Mouse (Mus musculus): ENCODE data around the gene Anp32e. TPM values are rescaled to one million over a fixed set of nuclear protein-coding genes. Genes with fewer than 3 reads are reported as not detected.

Anp32e gene
- total RNA-seq (2023): 62.2 and 84.1 TPM in 2 replicates

DNA sequence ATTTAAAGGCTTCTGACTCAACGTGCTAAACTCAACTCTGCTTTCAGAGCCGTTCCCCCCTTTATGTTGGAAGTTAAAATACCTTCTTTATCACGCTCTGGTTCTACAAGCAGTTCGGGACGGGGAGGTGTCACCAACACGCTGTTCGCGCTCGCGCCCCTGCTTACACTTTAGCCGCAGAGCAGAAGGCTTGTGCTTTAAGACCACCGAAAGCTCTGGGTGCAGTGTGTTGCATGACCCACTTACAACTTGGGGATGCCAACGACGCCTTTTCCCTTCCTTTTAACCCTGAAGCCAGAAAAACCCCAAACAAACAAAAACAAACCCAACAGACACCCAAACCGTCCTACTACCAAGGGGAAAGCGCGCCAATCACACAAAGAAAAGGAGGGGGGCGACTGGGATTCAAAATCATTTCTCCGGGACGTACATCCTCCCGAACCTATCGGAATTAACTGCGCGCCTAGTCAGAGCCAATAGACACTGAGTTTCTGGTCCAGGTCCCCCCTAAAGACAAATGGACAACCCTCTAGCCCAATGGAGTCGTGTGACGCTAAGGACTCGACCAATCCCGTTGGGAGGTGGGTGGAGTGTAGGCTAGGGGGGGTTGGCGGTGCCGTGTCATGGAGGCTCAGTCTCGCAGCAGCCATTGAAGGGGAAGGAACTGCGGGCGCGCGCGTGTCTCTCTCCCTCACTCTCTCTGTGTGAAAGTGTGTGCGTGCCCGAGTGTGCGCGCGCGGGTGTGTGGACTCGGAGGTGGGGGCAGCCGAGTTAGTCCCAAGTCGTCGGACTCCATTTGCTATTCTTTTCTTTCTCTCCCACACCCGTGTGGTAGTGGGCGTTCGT lies at the start of gene Anp32e:
Gene Anp32e, plus strand, starts transcription at position 589 of the 846 bp plus-strand sequence.

DNA sequence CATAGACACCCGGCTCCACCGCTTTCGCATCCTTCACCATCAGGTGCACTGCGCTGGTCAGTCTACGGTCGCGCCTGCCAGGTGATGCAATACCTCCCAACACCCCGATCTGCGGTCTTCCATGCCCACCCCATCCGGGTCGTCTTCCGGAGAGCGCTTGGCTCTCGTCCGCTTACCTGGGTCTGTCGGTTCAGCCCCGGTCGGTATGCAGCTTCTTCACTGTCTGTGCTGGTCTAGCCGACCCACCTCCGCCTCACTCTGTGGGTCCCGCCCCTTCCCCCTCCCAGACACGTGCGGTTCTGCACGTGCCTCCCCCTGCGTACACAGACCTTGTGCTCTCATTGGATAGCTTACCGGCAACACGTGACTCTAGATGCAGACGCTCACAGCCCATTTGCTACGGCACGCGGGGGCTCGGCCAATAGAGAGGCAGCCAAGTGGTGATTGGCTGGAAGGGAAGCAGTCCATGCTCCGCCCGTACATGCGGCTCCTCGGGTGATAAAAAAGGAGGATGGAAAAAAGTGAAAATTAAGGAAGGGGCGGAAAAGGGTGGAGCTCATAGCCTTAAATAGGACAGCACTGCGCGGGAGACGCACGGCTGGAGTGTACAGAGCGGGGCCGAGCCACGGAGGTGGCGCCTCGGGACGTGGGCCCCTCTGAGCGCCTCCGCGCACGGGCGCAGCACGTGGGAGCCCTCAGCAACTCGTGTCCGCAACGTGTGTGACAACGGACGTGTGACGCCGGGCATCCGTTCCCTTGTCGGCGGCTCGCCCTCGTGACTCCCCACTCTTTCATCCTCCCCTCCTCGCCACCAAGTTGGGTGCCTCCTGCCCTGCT lies 46.8 kb upstream of the Anp32e start, which contains the start of gene Ciart:
Gene Ciart, minus strand, starts transcription at position 273 of the 837 bp plus-strand sequence.

DNA sequence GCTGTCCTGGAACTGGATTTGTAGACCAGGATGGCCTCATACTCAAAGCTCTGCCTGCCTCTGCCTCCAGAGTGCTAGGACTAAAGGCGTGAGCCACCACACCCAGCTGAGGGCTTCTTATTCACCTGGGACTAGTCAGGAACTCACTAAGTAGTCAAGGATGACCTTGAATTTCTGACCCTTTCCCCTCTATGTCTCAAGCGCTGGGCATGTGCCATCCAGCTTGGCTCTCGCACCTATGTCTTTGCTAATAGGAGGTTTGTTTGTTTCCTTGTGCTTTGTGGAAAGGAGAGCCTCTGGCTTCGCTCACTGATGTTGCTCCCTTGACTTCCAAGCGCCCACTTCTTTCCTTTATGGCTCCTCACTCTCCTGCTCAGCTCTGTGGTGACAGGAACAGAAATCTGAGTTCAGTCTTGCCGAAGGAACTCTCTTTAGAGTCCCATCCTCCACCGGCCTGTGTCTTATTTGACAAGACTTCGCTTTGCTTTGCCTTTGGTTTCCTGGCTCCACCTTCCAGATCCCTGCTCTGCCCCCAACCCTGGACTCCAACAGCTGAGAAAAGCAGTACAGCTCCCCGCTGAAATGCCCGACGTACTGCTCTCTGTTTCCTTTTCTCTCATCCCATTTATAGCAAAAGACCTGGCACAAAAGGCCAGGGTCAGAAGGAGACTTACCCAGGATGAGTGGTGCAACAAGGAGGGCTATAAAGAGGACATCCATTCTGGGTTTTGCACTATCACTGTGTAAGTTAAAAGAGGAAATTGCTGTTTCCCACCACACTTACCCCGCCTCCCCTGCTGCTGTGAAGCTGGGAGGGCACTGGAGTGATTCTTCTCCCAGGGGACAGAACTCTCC lies 37.6 kb upstream of the Anp32e start, which contains the start of gene BC028528:
Gene BC028528, minus strand, starts transcription at position 795 of the 855 bp plus-strand sequence.

DNA sequence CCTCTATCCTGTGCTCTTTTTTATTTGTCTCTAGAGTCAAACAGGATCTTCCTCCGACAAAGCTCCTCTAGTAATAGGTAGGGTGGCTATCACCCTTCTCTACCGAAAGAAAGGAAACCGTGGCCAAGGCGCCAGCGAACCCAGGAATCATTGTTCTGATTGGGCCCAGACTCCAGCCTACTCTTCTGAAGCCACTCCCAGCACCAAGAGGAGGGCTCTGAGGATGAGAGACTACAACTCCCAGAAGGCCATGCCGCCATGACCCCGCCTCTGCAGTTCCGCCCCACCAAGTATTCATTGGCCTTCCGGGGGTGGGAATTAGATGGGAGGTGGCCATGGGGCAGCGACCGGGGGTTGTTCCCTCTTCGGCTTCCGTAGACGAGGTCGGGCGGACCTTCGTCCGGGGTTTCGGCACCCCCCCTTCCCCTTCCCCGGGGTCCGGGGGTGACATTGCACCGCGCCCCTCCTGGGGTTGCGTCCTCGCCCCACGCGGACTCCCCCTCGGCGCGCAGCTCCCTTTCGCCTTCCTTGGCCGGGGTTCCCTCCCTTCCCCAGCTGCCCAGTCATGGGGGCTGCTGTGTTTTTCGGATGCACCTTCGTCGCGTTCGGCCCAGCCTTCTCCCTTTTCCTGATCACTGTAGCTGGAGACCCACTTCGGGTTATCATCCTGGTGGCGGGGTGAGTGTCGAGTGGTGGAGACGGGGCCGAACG lies 35.3 kb upstream of the Anp32e start, which contains the start of gene Aph1a:
Gene Aph1a, plus strand, starts transcription at position 364 of the 711 bp plus-strand sequence.

DNA sequence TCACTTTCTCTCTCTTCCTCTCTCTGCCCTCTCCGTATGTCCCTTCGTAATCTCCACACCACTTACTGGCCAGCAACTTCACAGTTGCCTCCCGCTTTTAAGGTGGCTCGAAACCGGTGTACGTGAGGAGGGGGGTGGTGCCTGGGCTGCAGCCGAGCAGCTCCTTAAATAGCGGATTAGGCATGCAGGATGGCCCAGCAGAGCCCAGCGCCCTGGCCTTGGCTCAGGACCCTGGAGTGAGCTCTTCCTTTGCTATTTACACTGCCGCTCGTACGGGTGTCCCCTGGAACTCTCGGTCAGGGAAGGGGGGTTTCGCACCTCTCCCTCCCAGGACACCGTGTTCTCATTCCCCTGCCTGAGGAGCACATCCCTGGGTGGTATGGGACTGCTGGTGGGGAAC lies 24.5 kb upstream of the Anp32e start, which contains the start of gene Car14:
Gene Car14, minus strand, starts transcription at position 124 of the 400 bp plus-strand sequence.

GRCm38 (mm10) chr3:95995802-95996428 lies 66.9 kb downstream of the Anp32e start, which contains the start of gene Plekho1:
Gene Plekho1, minus strand, starts transcription at chr3:95996001.

Other genes starting within 250 kb of the Anp32e start
- gene Adamtsl4, start 241.3 kb upstream of the Anp32e start, total RNA-seq (2023): 3.2 and 4.3 TPM in 2 replicates
- 4.5 and 6.1 TPM in 2 replicates for gene Ecm1, start 189.7 kb upstream of the Anp32e start, total RNA-seq (2023)
- gene Tars2, start 169.0 kb upstream of the Anp32e start, total RNA-seq (2023): 12.0 and 15.1 TPM in 2 replicates
- 48.2 and 51.7 TPM in 2 replicates for gene Rprd2, start 110.4 kb upstream of the Anp32e start, total RNA-seq (2023)
- 36.7 and 41.4 TPM in 2 replicates for gene Prpf3, start 73.4 kb upstream of the Anp32e start, total RNA-seq (2023)
- 108 and 114 TPM in 2 replicates for gene Mrps21, start 57.7 kb upstream of the Anp32e start, total RNA-seq (2023)
- 18.3 and 21.8 TPM in 2 replicates for gene Ciart, start 47.0 kb upstream of the Anp32e start, total RNA-seq (2023)
- 23.6 and 26.7 TPM in 2 replicates for gene BC028528, start 37.2 kb upstream of the Anp32e start, total RNA-seq (2023)
- 55.4 and 77.4 TPM in 2 replicates for gene Aph1a, start 35.3 kb upstream of the Anp32e start, total RNA-seq (2023)
- gene Car14, start 24.6 kb upstream of the Anp32e start, total RNA-seq (2023): not detected in 2 replicates
- 37.4 and 45.9 TPM in 2 replicates for gene Plekho1, start 66.8 kb downstream of the Anp32e start, total RNA-seq (2023)
- gene Vps45, start 129.2 kb downstream of the Anp32e start, total RNA-seq (2023): 8.2 and 9.3 TPM in 2 replicates
- 18.5 and 19.1 TPM in 2 replicates for gene Otud7b, start 175.3 kb downstream of the Anp32e start, total RNA-seq (2023)
- 0.14 and 0.88 TPM in 2 replicates for gene Mtmr11, start 232.8 kb downstream of the Anp32e start, total RNA-seq (2023)
- gene Sf3b4, start 243.1 kb downstream of the Anp32e start, total RNA-seq (2023): 39.0 and 45.7 TPM in 2 replicates